Mouse (Mus musculus): ENCODE measurements around the gene Perm1. TPM values are rescaled to one million over a fixed set of nuclear protein-coding genes. Genes with fewer than 3 reads are reported as not detected.

The Perm1 gene
- polyA plus RNA-seq, 1 experiment from 2014 or later: 0.65 TPM

- H3K4me3 ChIP-seq: peak overlapping the region; percentile 84
- 43% methylated on average over 8 of the region's 8 CpGs for WGBS
- DNase-seq (ENCODE audit: low spot score): no peak
- H3K4me1 ChIP-seq: peaks cover 89% of the 10 kb centered on the region
- H3K27me3 ChIP-seq (replicated peaks; ENCODE audit: low read depth, poor library complexity, severe bottlenecking): peaks cover 14% of the 10 kb centered on the region; the same call in 1 of the 2 replicates
- peak overlapping the region; percentile 62 for H3K27ac ChIP-seq (replicated peaks)
- peaks cover 57% of the 10 kb centered on the region for H3K36me3 ChIP-seq (replicated peaks)
- H3K9me3 ChIP-seq: no peaks in the 10 kb centered on the region
Measured at GRCm38 (mm10) chr4:156192421-156193199, 23.1 kb upstream of the Perm1 start.

- peak overlapping the region; percentile 84 for H3K4me3 ChIP-seq
- peak; percentile 69 for DNase-seq (ENCODE audit: low spot score)
- peaks cover 57% of the 10 kb centered on the region for H3K36me3 ChIP-seq (replicated peaks)
- 21% methylated on average over 2 of the region's 2 CpGs for whole genome bisulfite sequencing
- peaks cover 88% of the 10 kb centered on the region for H3K4me1 ChIP-seq
- H3K9me3 ChIP-seq: no peaks in the 10 kb centered on the region
- peak overlapping the region; percentile 62; the same call in 1 of the 2 replicates for H3K27ac ChIP-seq (replicated peaks)
- peaks cover 14% of the 10 kb centered on the region; the same call in 1 of the 2 replicates for H3K27me3 ChIP-seq (replicated peaks; ENCODE audit: low read depth, poor library complexity, severe bottlenecking)
Measured at GRCm38 (mm10) chr4:156193200-156193590, 22.5 kb upstream of the Perm1 start.

DNA sequence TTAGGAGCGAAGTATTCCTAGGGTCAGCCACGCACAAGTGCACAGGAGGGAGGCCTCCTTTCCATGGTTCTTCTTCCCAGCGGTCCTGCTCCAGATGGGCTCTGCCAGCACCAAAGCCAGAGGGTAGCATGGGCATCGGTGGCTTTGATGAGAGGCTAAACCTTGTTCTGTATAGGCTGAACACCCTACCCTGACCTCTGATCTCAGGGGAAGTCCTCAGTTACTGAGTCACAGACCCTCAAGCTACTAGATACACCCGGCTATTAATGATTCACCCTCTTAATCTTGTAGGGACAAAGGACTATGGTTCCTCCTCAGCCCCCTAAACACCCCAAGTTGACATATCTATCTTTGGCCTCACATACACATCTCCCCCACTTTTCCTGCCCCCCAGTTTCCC, 21.8 kb upstream of the Perm1 start:
- Histone ChIP-seq H3K27me3 (replicated peaks; ENCODE audit: low read depth, poor library complexity, severe bottlenecking) (peaks cover 14% of the 10 kb centered on the region; the same call in 1 of the 2 replicates), H3K4me3 (peak overlapping the region; percentile 84), H3K27ac (replicated peaks) (0 out of 2 replicates have a peak overlapping the region, but pooled peaks have one; percentile 35), H3K9me3 (no peaks in the 10 kb centered on the region), H3K4me1 (peaks cover 87% of the 10 kb centered on the region), H3K36me3 (replicated peaks) (peaks cover 57% of the 10 kb centered on the region)
- WGBS: 51% methylated on average over 5 of the region's 5 CpGs
- DNase-seq (ENCODE audit: low spot score): no peak

DNA sequence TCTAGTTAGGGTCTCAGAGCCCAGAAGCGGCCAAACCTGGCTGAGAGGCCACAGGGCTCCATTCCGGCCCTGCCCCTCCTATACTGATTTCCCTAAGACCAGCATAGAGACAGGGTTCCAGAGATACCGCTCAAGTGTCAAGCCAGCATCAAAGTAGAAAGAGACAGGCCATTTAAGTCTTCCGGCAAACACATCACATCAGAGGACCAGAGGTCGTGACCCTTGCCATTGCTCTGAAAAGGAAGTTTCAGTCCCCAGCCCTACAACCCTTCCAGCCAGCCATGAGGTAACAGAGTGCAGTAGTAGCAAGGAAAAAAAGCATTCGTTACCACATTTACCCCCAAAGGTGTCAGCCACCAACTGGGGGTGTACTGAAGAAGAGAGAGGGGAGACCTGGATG, 21.3 kb upstream of the Perm1 start:
- Histone ChIP-seq H3K4me1 (peaks cover 83% of the 10 kb centered on the region), H3K36me3 (replicated peaks) (peaks cover 57% of the 10 kb centered on the region), H3K9me3 (no peaks in the 10 kb centered on the region), H3K27me3 (replicated peaks; ENCODE audit: low read depth, poor library complexity, severe bottlenecking) (peaks cover 14% of the 10 kb centered on the region; the same call in 1 of the 2 replicates), H3K27ac (replicated peaks) (0 out of 2 replicates have a peak overlapping the region, but pooled peaks have one; percentile 35), H3K4me3 (peak overlapping the region; percentile 84)
- WGBS: 14% methylated on average over 6 of the region's 6 CpGs
- no peak for DNase-seq (ENCODE audit: low spot score)

DNA sequence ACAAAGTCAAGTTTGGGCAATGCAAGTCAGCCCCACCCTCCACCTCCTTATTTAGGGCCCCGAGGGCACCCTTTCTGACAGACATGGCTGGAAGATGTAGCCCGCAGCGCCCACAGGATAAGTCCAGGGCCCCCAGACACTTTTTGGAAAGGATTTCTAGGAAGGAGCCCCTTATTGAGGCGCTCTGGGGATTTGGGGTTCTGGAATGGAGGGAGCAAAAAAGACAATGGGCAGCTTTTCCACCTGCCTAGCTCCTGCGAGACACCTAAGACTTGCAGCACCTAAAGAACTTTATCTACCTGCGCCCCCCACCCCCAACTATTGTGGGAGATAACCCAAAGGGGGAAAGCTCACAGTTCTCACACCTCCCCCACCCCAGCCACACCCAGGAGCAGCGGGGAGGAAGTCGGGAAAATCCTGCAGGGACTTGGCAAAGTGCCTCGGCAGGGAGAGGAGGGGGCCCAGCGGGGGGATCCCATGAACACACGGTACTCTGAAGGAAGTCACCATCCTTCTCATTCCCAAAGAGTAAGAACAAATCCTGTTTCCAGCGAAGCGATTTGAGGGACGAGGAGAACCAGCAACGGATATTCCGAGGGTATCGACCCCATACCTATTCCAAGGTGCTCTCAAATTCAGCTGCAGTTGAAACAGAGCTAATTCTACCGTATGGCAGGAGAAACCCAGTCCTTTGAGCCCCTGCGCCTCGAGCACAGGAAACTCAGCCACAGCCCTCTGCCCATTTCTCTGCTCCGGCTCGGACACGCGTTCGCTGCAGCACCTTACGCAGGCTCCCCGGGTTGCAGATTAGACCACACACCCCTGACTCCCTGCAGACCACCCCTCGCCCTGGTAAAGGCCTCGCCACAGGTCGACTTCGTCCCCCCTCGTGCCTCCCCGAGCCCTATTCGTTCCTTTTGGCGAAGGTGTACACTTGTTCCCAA, 19.5 kb upstream of the Perm1 start:
- Histone ChIP-seq H3K36me3 (replicated peaks) (peaks cover 43% of the 10 kb centered on the region), H3K27ac (replicated peaks) (peak overlapping the region; percentile 96), H3K4me1 (peaks cover 64% of the 10 kb centered on the region), H3K4me3 (peak overlapping the region; percentile 84), H3K27me3 (replicated peaks; ENCODE audit: low read depth, poor library complexity, severe bottlenecking) (peaks cover 14% of the 10 kb centered on the region; the same call in 1 of the 2 replicates), H3K9me3 (no peaks in the 10 kb centered on the region)
- peak; percentile 58 for DNase-seq (ENCODE audit: low spot score)
- 4% methylated on average over 35 of the region's 35 CpGs for WGBS

- Histone ChIP-seq H3K27me3 (replicated peaks; ENCODE audit: low read depth, poor library complexity, severe bottlenecking) (peaks cover 19% of the 10 kb centered on the region), H3K27ac (replicated peaks) (peak within 1 kb of the TSS; percentile 96), H3K4me3 (peak within 1 kb of the TSS; percentile 84), H3K36me3 (replicated peaks) (peaks cover 32% of the 10 kb centered on the region), H3K9me3 (no peaks in the 10 kb centered on the region), H3K4me1 (peaks cover 54% of the 10 kb centered on the region)
- peak; percentile 94 for DNase-seq (ENCODE audit: low spot score)
- WGBS: 1% methylated on average over 55 of the region's 88 CpGs
Measured at GRCm38 (mm10) chr4:156197131-156197828, 18.4 kb upstream of the Perm1 start, which contains the start of gene Agrn. Gene Agrn, minus strand, starts transcription at chr4:156197488.

DNA sequence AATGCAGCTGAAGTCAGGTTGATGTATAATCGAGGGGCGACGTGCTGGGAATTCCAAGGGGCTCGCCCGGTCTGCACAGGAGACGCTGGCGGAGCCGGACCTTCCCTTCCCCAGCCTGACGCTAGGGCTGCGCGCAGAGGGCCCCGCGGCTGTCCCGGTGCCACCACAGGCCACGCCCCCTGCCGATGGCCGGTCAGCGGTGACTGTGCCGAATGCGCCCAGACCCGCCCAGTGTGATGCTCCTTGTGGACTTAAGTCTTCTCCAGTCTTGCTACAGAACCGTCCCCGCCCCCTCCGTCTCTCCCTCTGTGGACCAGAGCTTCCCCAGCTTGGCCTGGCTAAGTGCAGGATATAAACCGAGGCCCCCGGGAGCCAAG, 17.9 kb upstream of the Perm1 start:
- Histone ChIP-seq H3K9me3 (no peaks in the 10 kb centered on the region), H3K4me1 (peaks cover 53% of the 10 kb centered on the region), H3K27me3 (replicated peaks; ENCODE audit: low read depth, poor library complexity, severe bottlenecking) (peaks cover 24% of the 10 kb centered on the region), H3K36me3 (replicated peaks) (peaks cover 27% of the 10 kb centered on the region), H3K4me3 (peak overlapping the region; percentile 84), H3K27ac (replicated peaks) (peak overlapping the region; percentile 96)
- DNase-seq (ENCODE audit: low spot score): no peak
- WGBS: under 1% methylated on average over 26 of the region's 26 CpGs

DNA sequence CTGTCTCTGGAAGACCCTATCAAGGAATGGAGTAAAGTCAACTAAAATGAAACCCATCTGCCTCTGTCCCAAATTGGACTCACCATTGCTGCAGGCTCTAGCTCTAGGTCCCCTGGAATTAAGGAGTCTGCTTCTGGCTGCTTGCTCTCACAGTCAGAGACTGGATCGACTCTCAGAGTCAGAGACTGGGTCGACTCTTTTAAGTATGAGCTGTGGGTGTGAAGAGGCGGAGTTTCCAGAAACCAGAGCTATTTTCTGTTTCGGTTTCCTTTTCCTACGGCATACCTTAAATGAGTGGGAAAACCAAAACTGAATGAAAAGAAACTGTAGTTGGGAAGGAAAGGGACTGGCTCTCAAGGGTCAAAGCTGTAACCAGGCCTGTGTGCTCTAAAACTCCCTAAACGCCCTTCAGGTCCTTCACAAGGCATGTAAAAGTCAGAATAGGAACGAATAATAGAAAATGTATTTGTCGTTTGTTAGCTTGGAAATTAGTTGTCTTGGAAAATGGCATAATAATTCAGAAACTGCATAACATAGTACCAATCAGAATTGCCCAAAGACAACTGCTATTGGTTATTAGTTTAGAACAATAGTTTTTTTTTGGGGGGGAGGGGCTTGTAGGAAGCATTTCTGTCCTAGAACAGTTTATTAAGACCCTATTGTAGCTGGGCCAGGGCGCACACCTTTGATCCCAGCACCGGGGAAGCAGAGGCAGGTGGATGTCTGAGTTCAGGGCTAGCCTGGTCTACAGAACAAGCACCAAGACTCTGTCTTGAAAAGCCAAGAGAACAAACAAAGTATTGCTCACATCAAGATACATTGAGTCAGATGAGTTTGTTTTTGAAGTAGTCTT, 14.8 kb upstream of the Perm1 start, which contains the start of gene Isg15:
Gene Isg15 (minus strand): TSS at position 196 of the 853 bp plus-strand sequence.
- Histone ChIP-seq H3K4me1 (peaks cover 44% of the 10 kb centered on the region), H3K36me3 (replicated peaks) (no peaks in the 10 kb centered on the region), H3K27ac (replicated peaks) (no peak within 1 kb of the TSS), H3K9me3 (no peaks in the 10 kb centered on the region), H3K4me3 (no peak within 1 kb of the TSS), H3K27me3 (replicated peaks; ENCODE audit: low read depth, poor library complexity, severe bottlenecking) (peaks cover 43% of the 10 kb centered on the region)
- DNase-seq (ENCODE audit: low spot score): no peak
- WGBS: 65% methylated on average over 10 of the region's 10 CpGs

DNA sequence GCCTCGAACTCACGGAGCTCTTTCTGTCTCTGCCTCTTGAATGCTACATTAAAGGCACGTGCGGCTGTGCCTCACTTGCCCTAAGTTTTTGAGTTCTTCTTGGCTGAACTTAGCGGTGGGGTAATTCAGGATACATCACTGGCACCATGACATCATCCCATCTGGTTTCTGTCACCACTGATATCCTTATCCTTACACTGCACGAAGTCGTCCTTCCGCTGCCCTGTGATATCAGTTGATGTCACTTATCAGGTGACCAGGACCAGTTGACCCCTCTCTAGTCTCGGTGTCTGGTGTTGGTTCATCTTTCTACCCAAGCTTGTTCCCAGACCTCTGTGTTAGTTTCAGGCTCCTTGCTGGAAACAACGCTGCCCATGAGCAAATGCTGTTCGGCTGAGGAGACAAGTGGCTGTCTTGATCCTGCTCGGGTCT, 13.2 kb upstream of the Perm1 start:
- peak overlapping the region; percentile 76 for H3K27ac ChIP-seq (replicated peaks)
- H3K4me3 ChIP-seq: peak overlapping the region; percentile 71
- H3K4me1 ChIP-seq: peaks cover 37% of the 10 kb centered on the region
- 48% methylated on average over 12 of the region's 12 CpGs for WGBS
- DNase-seq (ENCODE audit: low spot score): no peak
- H3K9me3 ChIP-seq: no peaks in the 10 kb centered on the region
- H3K36me3 ChIP-seq (replicated peaks): no peaks in the 10 kb centered on the region
- H3K27me3 ChIP-seq (replicated peaks; ENCODE audit: low read depth, poor library complexity, severe bottlenecking): peaks cover 42% of the 10 kb centered on the region

DNA sequence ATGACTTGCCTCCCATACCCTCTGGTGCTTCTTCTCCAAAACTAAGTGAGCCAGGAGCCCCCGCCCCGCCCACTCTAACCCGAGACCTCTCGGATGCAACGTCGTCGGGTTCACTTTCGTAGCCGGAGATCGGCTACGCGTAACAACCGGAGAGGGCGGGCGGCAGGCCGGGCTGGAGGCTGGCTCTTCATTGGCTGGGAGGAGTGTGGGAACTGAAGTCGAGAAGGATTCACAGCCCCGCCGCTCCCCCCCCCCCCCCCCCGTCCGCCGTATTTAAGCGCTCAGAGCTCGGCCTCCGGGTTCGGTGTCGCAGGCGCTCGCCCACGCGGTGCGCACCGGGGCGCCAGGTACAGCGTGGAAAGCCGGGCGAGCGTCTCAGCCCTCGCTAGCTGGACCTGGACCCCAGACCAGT, 12.7 kb upstream of the Perm1 start, which contains the start of gene AW011738:
Gene AW011738 (plus strand): TSS at position 304 of the 412 bp plus-strand sequence.
- DNase-seq (ENCODE audit: low spot score): peak; percentile 86
- Histone ChIP-seq H3K27ac (replicated peaks) (peak within 1 kb of the TSS; percentile 76), H3K4me3 (peak within 1 kb of the TSS; percentile 71), H3K4me1 (peaks cover 33% of the 10 kb centered on the region), H3K9me3 (no peaks in the 10 kb centered on the region), H3K36me3 (replicated peaks) (no peaks in the 10 kb centered on the region), H3K27me3 (replicated peaks; ENCODE audit: low read depth, poor library complexity, severe bottlenecking) (peaks cover 42% of the 10 kb centered on the region)
- under 1% methylated on average over 39 of the region's 39 CpGs for WGBS

Measured in embryonic facial prominence, embryonic 10.5 days (tissue).